Mouse (Mus musculus) olfactory bulb, adult 2 months (tissue): ENCODE data around the gene Adgrv1.

Experiments
- CTCF ChIP-seq: fragments of 200-500 bp; IDR thresholded peaks from 2 replicates; pipeline ENCODE4 v1.5.1; 2012; ENCODE audit warnings: low read depth, mild to moderate bottlenecking, low read length, moderate library complexity; ENCODE audit not compliant: insufficient read depth
- POLR2A ChIP-seq: fragments of 200-500 bp; IDR thresholded peaks from 2 replicates; pipeline ENCODE4 v1.6.1; 2012; ENCODE audit warnings: mild to moderate bottlenecking, low read depth, low read length, moderate library complexity; ENCODE audit not compliant: insufficient read depth

DNA sequence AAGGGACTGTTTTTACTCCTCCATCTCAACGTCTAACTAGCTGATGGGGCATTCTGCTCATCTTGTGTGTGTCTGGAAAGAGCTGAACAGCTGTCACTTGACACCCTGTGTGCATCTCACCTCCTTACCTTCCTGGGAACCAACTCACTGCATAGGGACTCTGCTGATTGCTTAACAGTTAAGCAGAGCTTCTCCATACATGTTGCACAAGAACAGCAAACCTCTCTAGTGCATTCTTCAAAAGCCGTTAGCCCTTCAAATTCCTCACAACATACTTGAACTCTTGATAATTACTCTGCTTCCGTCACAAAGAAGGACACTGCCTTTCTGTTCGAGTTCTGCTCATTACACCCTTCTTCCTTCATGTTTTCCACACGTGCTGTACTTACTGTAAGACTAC, 525.5 kb downstream of the Adgrv1 start:
- TF ChIP-seq POLR2A (no peak), CTCF (no peak)
